ENCODE assay signal across 12 mouse cellular contexts in the genomic region with DNA sequence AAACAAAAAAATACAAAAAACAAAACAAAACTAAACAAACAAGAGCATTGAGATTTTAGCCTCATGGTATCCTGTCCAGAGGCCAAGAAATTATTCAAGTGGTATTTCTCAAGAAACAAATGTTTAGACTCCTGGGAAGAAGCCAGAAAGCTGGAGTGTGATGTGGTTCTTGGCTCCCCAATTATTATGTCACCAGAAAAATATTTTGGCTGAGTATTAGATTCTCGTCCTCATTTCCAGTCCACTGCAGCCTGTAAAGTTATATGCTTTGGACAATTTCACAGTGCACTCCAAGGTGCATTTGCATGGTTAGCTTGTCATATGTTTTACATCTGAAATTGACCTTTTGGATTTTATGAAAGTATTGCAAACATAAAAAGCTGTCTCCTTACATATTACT. TPM values are rescaled to one million over a fixed set of nuclear protein-coding genes. Genes with fewer than 3 reads are reported as not detected.
DNase-seq lines count a peak whose midpoint lies in the region; TF ChIP-seq lines count a peak whose summit lies in the region.
"Had no signal": no experiment of that assay in that cellular context is flagged by ENCODE, and none has a peak within 500 bp of the region (broad histone marks: within the 10 kb centered on the region; RNA-seq: fewer than 3 reads in every experiment).

No protein-coding gene starts in this region.

- no peaks in the 10 kb centered on the region for H3K27me3 ChIP-seq in kidney, adult 2 months (replicated peaks; ENCODE audit: control insufficient read depth, insufficient read depth, low read length)
- H3K27me3 ChIP-seq: megakaryocyte, embryonic 14.5 days; neural tube, embryonic 13.5 days had no signal

- H3K4me1 ChIP-seq in kidney, adult 2 months (ENCODE audit: control insufficient read depth, insufficient read depth, low read length): no peaks in the 10 kb centered on the region
- no peaks in the 10 kb centered on the region for H3K4me1 ChIP-seq in lung, adult 2 months (ENCODE audit: control insufficient read depth, insufficient read depth, low read length)
- H3K4me1 ChIP-seq: megakaryocyte, embryonic 14.5 days; neural tube, embryonic 13.5 days had no signal

- H3K36me3 ChIP-seq in kidney, adult 2 months (ENCODE audit: control insufficient read depth, insufficient read depth, low read length): no peaks in the 10 kb centered on the region
- H3K36me3 ChIP-seq: neural tube, embryonic 13.5 days had no signal

- H3K4me3 ChIP-seq in kidney, adult 2 months (ENCODE audit: insufficient read depth, low read depth, low read length): no peak overlapping the region
- H3K4me3 ChIP-seq in lung, adult 2 months (replicated peaks; ENCODE audit: extremely low read depth, low read depth, low read length): no peak overlapping the region
- H3K4me3 ChIP-seq: megakaryocyte, embryonic 14.5 days; neural tube, embryonic 13.5 days had no signal

- TF ChIP-seq POLR2A in kidney, adult 2 months (IDR thresholded peaks at IDR 0.05; ENCODE audit: low read depth, low read length): no peak
- no peak for TF ChIP-seq POLR2A in lung, adult 2 months (IDR thresholded peaks at IDR 0.05; ENCODE audit: borderline replicate concordance, extremely low read depth, low read depth, low read length)

- 27% methylated on average over 1 of the region's 1 CpGs for WGBS in kidney, adult 2 months
- 34% methylated on average over 1 of the region's 1 CpGs for WGBS in lung, adult 2 months

- peak; percentile 28 for DNase-seq in kidney, adult 2 months
- DNase-seq in kidney, adult 8-10 months: no peak
- peak; percentile 90 for DNase-seq in 3T3-L1 (ENCODE audit: low read depth, low spot score)
- DNase-seq in NIH3T3 (ENCODE audit: low read depth): peak; percentile 87
- DNase-seq in lung, adult 2 months: peak; percentile 2
- DNase-seq in right cerebral cortex, postnatal 36 days (ENCODE audit: low spot score in 2 of 2): no peak
- DNase-seq in cerebellum, adult 11 months: no peak
- DNase-seq: cerebellum, postnatal 14 days; spleen, adult 18-20 months; thymus, postnatal 25 days had no signal

- TF ChIP-seq CTCF in kidney, adult 2 months (conservative IDR thresholded peaks at IDR 0.05; ENCODE audit: insufficient read depth, insufficient read length, low read depth, low read length): no peak
- no peak for TF ChIP-seq CTCF in lung, adult 2 months (IDR thresholded peaks at IDR 0.05; ENCODE audit: insufficient read depth, low read length)

- no peak overlapping the region for H3K27ac ChIP-seq in kidney, adult 2 months (ENCODE audit: insufficient read depth, low read depth, low read length)
- H3K27ac ChIP-seq: neural tube, embryonic 13.5 days had no signal

RNA-seq across cellular contexts. Expression of gene Il13ra2, which starts 0.8 kb away (rescaled TPM):
- polyA plus RNA-seq in kidney, adult 2 months (2012; rRNA removed): 0.08 TPM in 1 of 2 replicates, not detected in the other
- not detected in 2 replicates for polyA plus RNA-seq in lung, adult 2 months (2012; rRNA removed)
- polyA plus RNA-seq: neural tube, embryonic 13.5 days had no signal

RNA-seq across cellular contexts. Expression of gene Vmn1r239-ps, which starts 23.8 kb away (rescaled TPM):
- not detected in 2 replicates for polyA plus RNA-seq in kidney, adult 2 months (2012; rRNA removed)
- polyA plus RNA-seq in lung, adult 2 months (2012; rRNA removed): not detected in 2 replicates
- polyA plus RNA-seq: neural tube, embryonic 13.5 days had no signal

Comparison
In these comparisons a context has a peak if more than half of its experiments do, and no peak if none do; other contexts are left out.
1. DNase-seq: peak in kidney, adult 2 months (single experiment), 3T3-L1 (single experiment), NIH3T3 (single experiment) and lung, adult 2 months (single experiment); none in kidney, adult 8-10 months (0 of 2), right cerebral cortex, postnatal 36 days (0 of 2) and cerebellum, adult 11 months (single experiment).